Mouse (Mus musculus) forelimb bud, embryonic 11.5 days (tissue): ENCODE measurements around the gene Frat1.

ENCODE experiments used
- DNase-seq: peaks from one replicate; pipeline ENCODE4 v3.0.0-alpha.2; 2012; ENCODE audit warnings: low read depth, low spot score

Frat1 gene

GRCm38 (mm10) chr19:41829381-41830105 lies at the start of gene Frat1:
Gene Frat1 (plus strand): TSS chr19:41829970.
- DNase-seq: peak; percentile 82

DNA sequence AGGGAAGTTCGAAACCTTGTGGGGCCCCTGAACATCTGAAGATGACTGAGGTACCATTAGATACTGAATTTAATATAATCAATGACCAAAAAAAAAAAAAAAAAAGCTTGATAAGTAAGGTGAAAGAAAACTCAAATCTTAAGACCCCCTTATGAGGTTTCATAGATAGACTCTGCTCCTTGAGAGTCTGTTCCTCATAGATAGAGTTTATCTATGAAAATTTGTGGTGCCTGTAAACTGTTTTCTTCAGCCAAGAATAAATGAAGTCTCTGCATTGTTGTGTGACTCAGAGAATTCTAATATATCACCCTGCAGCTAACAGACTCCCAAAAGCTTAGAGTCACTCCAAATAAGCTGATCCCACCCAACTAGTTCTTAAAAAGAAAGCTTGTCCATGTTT lies 42.9 kb upstream of the Frat1 start:
- DNase-seq: no peak

DNA sequence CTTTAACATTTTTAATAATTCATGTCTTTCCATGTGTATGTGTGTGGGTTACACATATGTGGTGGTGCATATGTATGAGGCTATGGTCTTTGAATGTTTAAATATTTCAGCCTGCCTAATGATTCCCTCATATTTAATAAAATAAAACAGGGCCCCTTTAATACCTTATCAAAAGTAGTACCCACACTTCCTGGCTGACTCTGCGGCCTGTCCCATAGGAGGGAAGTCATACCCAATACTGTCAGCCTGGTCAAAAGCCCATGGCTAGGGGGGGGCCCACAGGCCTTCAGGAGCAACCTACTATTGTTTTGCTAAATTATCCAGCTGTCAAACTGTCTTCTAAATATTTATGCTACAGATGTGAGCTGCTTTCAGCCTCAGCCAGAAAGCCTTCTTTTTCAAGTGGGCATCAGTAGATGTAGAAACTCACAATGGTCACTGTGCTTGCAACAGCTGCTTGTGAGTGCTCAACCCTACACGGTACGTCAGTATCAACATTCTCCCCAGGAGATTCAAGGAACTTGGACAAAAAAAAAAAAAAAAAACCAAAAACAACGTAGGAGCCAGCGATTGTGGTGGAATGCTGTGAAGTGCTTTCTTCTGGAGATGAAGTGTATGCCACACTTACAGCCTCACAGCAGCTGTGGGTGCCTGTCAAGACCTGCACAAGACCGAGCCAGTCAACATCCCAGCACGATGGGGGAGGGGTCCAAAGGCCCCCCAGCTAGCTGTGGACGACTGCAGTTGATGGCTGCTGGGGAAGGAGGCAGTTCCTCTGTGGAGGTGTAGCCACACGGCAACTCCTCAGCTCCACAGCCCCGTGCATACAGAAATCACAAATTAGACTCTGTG lies 40.4 kb upstream of the Frat1 start:
- peak; percentile 35 for DNase-seq

GRCm38 (mm10) chr19:41791384-41791783 lies 38.4 kb upstream of the Frat1 start:
- DNase-seq: no peak

DNA sequence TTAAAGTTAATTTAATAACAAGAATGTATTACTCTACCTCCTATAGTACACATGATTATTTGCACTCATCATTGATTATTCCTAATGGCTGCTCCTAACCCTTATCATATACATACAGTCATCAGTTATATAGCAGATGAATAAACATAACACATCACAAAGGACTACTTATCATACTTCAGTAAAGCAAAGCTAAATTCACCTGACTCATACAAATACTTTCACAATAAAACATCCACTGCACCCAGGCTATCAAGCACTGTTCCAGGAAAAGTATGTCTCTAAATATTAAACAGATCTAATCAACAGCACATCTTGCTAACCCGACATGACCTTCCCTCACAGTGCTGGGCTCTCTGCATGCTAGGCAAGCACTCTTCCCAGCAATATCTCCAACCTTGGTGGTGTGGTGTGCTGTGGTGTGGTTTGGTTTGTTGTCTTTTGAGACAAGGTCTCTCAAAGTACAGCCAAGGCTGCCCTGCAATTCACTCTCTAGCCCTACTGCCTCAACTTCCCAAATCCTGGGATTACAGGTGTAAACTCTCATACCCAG lies 36.8 kb upstream of the Frat1 start:
- DNase-seq: no peak

GRCm38 (mm10) chr19:41794017-41794416 lies 35.8 kb upstream of the Frat1 start:
- DNase-seq: no peak

GRCm38 (mm10) chr19:41794901-41795300 lies 34.9 kb upstream of the Frat1 start:
- DNase-seq: no peak

DNA sequence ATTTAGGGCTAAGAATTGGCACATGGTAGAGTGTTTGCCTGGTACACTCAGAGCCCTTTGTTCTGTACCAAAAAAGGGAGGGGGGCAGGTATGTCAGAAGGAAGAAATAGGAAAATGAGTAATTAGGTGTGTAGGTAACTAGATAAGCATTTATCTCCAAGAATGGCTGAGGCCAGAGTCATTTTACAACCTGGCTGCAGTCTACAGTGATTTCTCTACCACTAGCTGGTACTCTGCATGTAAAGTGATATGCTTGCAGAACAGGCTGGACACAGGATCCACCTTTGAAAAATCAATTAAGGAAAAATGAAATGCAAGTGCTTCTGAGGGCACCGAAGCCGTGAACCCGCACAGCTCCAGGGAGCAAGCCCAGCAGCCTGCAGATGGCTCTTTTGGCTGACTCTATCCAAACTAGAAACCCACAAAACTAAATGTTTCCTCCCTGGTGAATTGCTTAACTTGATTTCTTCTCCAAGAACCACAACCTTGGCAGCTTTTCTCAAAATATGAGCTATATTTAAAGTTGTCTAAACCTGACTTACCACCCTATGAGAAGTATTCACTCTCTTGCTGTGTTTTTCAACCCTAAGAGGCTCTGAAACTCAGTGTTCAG lies 33.5 kb upstream of the Frat1 start:
- DNase-seq: no peak

DNA sequence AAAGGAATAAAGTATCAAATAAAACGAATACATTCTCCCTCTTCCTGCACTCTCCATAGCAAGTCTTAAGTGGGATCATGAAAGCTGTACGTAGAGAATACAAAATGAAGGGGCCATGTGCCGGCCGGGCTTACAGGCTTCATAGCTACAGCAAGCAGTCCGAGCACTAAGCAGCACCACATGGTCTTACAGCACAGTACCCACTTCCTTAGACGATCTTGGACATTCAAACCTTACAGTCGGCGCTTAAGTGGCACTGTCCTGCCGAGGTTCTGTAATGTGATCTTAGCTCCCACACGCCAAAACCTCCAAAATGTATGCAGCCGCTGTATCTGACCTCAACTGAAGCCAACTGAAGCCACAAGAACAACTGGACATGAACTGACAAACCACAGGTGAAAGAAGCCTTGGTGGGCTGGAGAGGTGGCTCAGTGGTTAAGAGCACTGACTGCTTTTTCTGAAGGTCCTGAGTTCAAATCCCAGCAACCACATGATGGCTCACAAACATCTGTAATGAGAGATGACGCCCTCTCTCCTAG lies 32.9 kb upstream of the Frat1 start:
- DNase-seq: no peak

DNA sequence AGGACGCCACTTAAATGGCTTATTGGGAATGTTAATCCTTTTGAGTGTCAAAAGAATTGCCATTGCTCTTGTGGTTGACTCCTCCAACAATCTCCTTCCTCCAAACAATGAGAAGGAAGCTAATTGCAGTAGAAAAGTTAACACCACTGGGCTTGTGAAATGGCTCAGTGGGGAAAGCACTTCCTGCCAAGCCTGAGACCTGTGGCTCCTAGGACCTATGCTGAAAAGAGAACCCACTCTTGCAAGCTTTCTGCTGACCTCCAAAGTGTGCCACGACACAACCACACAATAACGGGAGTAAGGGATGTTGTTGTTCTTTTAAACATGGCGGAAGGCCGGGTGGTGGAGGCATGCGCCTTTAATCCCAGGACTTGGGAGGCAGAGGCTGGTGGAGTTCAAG lies 32.2 kb upstream of the Frat1 start:
- no peak for DNase-seq

- DNase-seq: no peak
Measured at GRCm38 (mm10) chr19:41800451-41800850, 29.3 kb upstream of the Frat1 start.

- no peak for DNase-seq
Measured at GRCm38 (mm10) chr19:41800986-41801741, 28.6 kb upstream of the Frat1 start.

GRCm38 (mm10) chr19:41801742-41802369 lies 27.9 kb upstream of the Frat1 start, which contains the start of gene Arhgap19:
Gene Arhgap19 (minus strand): TSS chr19:41802047.
- peak; percentile 94 for DNase-seq

- DNase-seq: no peak
Measured at GRCm38 (mm10) chr19:41803322-41803721, 26.4 kb upstream of the Frat1 start.

DNA sequence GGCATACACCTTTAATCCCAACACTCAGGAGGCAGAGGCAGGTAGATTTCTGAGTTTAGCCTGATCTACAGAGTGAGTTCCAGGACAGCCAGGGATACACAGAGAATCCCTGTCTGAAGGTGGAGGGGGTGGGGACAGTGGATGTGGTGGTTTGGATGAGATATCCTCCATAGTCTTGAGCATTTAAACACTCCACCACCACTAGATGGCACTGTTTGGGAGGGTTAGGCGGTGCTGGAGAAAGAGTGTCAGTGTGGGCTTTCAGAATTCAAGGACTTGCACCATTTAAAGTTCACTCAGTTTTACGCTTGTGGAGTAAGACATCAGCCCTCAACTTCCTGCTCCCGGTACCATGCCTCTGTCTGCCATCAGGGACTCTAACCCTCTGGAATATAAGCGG lies 23.9 kb upstream of the Frat1 start:
- no peak for DNase-seq

DNA sequence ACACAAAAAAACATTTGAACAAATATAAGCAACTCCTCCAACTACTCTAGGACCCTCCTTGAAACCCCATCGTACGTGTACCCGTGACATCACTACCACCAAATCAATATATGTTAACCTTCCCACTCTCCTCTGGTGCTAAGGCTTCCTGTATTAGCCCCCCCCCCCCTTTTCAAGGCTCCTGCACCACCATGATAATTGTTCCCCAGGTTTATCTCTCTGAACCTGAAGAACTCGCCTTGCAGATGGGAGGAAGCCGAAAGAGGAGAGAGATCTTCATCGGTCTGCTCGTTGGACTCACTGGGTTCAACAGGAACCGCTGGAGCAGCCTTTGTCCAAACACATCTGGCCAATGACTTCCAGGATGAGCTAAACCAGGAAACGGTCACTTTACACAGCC lies 22.3 kb upstream of the Frat1 start:
- no peak for DNase-seq

- no peak for DNase-seq
Measured at GRCm38 (mm10) chr19:41808104-41808634, 21.6 kb upstream of the Frat1 start.

DNA sequence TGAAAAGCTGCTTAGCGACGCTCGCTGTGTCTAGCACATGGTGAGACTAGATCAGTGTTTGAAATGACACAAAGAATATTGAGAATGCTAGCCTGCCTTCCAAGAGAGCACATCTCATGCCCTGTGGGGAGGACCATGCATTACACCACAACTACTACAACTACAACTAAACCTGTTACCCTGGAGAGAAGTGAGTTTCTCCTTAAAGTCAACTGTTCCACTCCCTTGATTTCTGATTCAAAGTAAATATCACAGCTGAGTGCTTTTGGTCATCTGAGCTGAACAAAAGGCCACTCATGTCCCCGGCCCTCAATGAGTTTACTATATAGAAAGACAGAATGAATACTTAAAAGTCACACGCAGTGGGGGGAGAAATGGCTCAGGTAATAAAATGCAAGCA lies 19.7 kb upstream of the Frat1 start:
- no peak for DNase-seq

- no peak for DNase-seq
Measured at GRCm38 (mm10) chr19:41812525-41812924, 17.2 kb upstream of the Frat1 start.

GRCm38 (mm10) chr19:41813374-41813773 lies 16.4 kb upstream of the Frat1 start:
- DNase-seq: no peak
